Mouse (Mus musculus) lung, postnatal 14 days (tissue): ENCODE measurements around the gene Spred1.

ENCODE experiments used
- DNase-seq: peaks from one replicate; pipeline ENCODE4 v3.0.0; 2021

Gene Spred1

DNA sequence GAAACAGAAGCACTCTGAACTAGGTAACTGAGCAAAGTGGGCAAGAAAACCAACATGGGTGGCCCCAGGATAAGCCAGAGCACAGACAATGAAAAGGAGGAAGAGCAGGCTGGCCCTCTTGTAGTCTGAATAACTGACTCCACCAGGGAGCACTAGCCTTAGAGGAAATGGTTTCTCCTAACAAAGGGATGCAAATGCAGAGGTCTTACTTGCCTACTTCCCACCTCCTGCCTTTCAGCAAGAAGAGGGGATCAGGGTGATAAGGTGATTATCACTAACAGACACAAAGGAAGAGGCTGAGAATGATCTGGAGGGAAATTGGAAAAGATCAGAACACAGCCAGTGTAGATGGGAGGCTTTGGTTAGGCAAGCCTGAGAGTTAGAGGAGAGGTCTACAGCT is 73.1 kb downstream of the Spred1 start:
- no peak for DNase-seq

DNA sequence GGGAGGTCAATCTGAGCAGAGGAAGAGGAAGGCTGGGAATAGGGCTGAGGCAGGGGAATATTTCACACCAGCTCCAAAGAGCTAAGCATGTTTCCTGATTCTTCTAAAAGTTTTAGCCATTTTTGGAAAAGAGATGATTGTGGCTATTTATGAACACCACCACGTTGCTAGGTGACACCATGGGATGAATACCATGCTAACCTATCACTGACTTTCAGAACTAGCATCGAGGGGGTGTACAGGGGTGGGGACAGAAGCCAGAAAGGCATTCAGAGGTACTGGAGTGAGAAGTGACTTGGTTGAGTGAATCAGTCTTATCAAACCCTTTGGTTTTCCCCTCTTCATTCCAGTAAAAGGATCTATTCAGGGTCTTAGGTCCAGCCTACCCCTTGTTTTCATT is 74.0 kb downstream of the Spred1 start:
- no peak for DNase-seq

DNA sequence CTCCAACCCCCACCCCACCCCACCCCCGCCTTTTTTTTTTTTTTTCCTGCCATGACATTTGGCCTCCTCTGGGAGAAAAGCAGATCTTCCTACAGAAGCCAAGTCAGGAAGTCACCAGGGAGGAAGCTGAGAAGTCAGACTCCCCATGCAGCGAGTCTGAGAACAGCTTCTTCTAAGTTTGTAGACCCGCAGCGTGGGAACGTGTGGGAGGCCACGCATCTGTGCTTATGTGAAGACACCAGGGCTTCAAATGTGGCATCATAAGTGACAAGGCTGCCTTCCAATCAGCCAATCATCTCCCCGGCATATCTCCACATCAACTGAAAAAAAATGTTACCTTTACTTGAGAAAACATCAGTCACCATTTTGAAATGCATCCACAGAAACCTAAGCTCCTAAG is 74.4 kb downstream of the Spred1 start:
- DNase-seq, result no peak

DNA sequence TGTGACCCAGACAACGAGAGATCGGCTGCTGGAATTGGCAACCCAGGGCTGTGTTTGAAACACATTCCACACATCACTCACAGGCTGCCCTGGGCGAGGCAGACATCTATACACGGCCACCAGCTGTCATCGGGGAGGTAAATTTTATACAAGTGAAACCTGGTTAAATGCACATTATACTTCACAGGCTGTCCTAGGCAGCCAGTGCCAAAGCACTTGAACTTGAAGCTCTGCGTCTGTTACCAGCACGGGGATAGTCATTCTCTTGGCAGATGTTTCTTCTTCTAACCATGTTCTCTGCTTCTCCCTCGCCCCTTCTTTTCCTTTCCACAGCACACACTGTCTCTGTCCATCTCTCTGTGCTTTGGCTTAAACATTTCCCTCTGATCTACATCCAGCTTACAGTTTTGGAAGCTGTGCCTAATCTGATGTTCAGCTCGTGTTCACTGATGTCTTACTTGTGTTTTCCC is 79.7 kb downstream of the Spred1 start:
- no peak for DNase-seq

DNA sequence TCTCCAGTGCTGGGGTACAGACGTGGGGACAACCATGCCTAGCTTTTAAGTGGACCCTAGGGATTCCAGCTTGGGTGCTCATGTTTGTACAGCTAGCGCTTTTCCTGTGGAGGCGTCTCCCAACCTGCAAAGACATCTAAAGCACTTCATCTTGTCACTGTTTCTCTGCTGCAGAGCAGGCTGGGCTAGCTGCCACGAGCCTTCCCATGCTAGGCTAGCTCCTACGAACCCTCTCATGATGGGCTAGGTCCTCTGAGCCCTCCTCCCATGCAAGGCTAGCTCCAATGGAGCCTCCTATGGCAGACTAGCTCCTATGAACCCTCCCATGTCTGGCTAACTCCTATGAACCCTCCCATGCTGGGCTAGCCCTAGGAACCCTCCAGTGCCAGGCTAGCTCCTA is 82.2 kb downstream of the Spred1 start:
- no peak for DNase-seq

DNA sequence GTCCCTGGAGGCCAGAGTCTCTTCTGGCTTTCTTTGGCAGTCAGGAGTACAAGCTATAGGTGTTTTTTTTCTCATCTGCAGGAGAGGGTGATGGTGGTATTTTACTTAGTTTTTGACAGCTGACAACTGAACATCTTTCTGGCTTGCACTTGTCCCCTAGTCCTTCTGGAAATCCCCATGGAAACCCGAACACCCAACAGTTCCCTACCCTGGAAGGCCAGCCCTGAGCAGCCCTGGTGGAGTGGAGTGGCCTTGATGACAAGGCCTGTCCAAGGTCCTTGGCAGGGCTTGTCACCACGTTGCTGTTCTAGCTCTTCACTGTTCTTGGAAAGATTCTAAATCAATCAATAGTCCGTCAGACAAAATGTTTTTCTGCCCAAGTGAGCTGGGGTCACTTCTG is 83.4 kb downstream of the Spred1 start:
- DNase-seq, result no peak

DNA sequence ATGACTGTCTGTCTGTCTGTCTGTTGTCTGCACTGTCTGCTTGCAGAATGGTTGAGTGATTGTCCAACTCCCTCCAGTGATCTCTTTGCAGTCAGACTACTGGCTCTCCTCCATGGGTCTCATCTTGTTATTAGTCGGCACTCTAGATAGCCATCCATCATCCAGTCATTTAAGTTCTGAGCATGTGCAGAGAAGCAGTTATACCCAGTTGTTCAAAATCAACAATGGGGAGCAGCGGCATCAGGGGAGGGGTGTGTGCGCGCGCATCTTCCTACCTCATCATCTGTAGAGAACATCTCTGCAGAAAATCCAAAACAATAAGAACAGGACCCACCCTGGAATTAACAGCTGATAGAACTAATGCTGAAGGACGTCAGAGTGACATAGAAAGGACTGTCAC is 83.9 kb downstream of the Spred1 start:
- no peak for DNase-seq

DNA sequence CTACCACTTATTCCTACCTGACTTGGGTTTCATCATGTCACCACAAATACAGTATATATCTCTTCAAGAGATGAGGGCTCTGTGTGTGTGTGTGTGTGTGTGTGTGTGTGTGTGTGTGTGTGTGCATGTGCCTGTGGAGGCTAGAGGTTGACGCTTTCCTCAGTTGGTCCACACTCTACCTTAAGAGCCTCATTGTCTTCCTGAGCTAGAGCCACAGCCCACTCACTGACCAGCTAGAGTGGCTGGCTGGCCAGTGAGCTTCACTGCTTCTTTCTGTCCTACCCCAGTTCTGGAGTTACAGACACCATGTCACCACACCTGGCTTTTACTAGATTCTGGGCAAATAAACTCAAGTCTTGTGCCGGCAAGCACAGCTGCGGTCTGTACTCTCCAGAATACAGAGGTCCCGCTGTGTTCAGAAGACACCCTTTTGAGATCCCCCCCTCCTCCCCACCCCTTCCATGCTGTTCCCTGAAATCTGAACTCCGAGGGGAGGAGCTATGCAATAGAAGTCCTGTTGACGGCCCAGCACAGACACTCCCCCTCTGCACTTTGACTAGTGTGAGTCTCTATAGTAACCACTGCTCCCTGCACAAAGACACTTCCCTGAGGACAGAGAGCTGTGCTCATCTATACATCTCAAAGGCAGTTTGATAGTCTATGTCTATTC is 89.4 kb downstream of the Spred1 start:
- DNase-seq, result no peak

DNA sequence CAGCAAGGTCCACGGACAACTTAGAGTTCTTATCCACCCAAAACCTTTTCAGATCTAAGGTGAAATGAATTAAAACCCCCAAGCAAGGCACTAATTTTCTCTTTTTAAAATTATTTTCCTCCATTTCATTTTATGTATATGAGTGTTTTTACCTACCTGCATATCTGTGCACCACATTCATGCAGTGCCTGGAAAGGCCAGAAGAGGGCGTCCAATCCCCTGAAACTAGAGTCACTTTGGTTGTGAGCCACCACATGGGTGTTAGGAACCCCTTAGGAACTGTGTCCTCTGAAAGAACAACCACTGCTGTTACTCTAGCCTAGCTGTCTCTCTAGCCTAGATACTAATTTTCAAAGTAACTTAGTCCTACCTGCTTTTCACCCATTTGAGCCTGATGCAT is 95.0 kb downstream of the Spred1 start:
- DNase-seq, result no peak

DNA sequence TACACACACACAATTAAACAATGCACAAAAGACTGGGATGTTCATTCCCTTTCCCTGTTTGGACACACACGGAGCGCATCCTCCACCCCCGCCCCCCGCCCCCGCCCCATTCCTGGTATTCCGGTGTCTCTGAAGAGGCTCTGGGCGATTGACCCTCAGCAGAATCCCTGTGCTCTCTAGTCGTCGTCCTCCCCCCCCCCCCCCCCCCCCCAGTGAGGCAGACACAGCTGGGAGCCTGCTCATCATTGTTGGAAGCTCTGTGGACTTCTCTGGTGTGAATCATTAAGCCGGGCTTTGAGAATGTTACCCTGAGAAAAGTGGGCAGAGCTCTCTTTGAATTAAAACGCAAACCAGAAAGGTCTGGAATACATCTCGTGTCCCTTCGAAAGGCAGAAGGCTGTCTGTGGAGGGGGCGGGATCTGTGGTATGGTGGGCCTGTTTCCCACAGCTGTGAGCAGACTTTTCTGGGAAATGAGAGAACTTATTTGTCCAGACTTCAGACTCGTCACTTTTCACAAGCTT is 96.6 kb downstream of the Spred1 start:
- no peak for DNase-seq

DNA sequence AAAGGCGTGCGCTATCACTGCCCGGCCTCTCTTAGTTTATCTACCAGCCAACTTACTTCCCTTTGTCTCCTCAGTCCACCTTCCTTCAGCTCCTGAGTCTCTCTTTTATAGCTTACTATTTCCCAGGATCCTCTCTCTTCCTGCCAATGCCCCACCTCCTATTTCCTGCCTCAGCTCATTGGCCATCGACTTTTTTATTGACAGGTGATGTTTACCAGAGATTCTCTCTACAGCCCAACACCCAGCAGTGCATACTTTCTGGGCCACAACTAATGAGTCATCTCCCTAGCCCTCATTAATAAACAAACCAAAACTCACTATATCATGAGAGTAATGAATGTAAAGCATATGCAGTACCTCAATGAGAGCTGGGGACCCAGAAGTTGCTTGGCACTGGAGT is 98.4 kb downstream of the Spred1 start:
- no peak for DNase-seq

DNA sequence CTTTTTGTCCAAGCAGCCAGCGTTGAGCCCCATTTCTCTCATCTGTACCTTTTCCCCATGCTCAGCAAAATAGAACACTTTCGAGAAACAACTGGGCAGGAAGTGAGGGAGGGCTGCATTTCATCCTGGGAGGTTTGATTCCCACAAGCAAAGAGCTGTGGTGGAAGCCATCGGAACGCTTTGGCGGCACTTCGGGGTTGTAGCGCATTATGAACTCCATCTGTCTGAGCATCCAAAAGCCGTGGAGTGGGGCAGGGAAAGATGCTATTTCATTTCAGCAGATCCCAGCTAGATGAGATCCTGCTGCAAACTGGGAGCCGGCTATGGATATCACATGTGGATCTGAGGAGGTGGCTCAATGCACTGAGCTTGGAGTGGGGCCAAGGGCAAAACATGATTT is 101.5 kb downstream of the Spred1 start:
- DNase-seq, result no peak

DNA sequence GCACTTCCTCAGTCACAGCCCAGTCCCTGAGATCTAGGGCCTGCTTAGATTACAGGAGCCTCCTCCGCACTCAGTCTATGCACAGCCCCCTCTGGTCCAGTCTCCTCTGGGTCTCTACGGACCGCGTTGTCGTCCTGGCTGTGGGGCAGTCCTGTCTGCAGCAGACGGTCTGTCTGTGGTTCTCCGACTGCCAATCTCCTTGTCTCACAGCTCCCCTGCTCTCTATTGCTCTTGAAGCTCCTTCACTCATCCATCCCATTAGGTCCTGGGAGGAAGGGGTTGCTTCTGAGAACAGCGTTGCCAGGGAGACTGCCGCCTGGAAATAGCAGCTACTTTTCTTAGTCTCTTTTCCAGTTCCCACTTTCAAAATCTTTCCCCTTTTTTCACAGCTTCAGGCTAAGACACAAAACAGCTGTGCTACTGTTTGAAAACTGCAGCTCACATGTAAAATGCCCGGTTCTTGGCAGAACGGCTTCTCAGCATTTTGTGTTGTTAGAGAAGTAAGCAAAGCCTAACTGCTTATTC is 107.5 kb downstream of the Spred1 start:
- no peak for DNase-seq

DNA sequence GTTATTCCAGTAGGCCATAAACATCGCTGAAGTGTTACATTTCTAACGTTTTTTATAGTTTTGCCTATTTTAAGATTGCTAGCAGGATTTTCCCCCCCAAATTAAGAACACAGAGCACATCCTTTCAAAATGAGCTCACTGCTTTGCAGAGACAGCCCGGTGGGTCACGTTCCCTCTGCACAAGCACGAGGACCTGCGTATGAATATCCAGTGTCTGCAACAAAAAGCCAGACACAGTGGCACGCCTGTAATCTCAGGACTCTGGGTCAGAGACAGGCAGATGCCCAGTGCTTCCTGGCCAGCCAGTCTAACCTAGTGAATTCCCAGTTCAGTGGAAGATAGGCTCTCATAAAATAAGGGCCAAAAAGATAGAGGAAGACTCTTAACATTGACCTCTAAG is 109.1 kb downstream of the Spred1 start:
- no peak for DNase-seq

DNA sequence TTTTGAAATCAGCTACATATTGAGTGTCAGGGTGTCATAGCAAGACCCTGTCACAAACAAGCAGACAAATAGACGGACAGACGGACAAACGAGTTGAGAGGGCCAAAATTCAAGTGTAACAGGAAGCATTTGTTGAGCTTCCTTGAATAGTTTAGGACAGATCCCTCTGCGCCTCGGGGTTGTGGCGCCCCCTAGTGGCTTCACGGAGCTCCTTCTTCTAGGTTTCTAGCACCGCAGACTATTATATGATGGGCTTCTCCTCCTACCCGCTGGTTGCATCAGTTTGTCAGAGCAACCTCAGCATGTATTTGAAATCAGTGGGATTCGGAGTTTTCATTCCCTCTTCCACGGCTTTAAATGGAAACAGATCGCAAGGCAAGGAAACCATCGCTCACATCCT is 110.1 kb downstream of the Spred1 start:
- DNase-seq, result peak; percentile 90
